Mouse (Mus musculus): Measurements from ENCODE around the gene D630045J12Rik. TPM values are rescaled to one million over a fixed set of nuclear protein-coding genes. Genes with fewer than 3 reads are reported as not detected.

Gene D630045J12Rik
- total RNA-seq, 2 experiments from 2014 or later = 1.0 to 1.5 TPM

GRCm38 (mm10) chr6:38244806-38245205 is 9.0 kb downstream of the D630045J12Rik start:
- intact Hi-C loops (cut with DNase I; ENCODE audit: low total_unique reads) = no loop called here
- DNase-seq = no peak

DNA sequence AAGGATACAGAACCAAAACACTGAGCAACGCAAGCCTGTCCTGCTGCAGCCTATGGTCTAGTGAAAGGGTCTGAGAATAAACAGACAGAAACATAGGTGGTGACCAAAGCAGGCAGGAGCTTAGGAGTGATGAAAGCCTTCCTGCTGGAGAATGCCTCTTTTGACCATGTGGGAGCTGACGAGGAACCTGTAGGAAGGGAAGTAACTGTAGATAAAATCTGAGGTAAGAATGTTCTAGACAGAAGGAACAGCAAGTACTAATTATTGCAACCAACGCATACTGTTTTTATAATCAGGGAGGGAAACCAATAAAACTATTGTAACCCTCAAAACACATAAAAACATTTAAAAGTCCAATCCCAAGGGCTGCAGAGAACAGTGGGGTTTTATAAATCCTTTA is 9.6 kb downstream of the D630045J12Rik start:
- no peak for DNase-seq
- intact Hi-C loops (cut with DNase I; ENCODE audit: low total_unique reads) = no loop called here

GRCm38 (mm10) chr6:38242833-38243232 is 11.0 kb downstream of the D630045J12Rik start:
- intact Hi-C loops (cut with DNase I; ENCODE audit: low total_unique reads) = no loop called here
- no peak for DNase-seq

GRCm38 (mm10) chr6:38242295-38242830 is 11.4 kb downstream of the D630045J12Rik start:
- intact Hi-C loops (cut with DNase I; ENCODE audit: low total_unique reads) = no loop called here
- no peak for DNase-seq

DNA sequence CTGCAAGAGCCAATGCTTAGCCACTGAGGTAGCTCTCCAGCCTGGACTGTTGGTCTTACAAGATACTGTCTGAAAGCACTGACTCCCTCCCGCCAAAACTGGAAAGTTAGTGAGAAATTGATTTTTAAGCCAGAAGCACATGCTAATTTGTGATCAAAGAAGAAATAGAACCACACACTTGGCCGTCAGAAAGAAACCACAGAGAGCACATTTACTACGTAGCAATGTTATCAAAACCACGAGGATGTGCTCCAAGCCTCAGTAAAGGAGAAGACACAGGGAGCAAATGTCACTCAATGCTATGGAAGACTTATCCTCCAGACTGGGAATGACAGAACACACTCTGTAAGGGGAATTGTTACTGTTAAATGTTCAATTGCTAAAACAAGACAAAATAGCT is 12.3 kb downstream of the D630045J12Rik start:
- no peak for DNase-seq
- intact Hi-C loops (cut with DNase I; ENCODE audit: low total_unique reads) = no loop called here

- no peak for DNase-seq
These were observed 13.2 kb downstream of the D630045J12Rik start for GRCm38 (mm10) chr6:38240618-38241017.

GRCm38 (mm10) chr6:38238382-38238781 is 15.4 kb downstream of the D630045J12Rik start:
- no peak for DNase-seq
- intact Hi-C loops (cut with DNase I; ENCODE audit: low total_unique reads) = no loop called here

More at GRCm38 (mm10) chr6:38240618-38241017, 13.2 kb downstream of the D630045J12Rik start:
- intact Hi-C loops (cut with DNase I; ENCODE audit: low total_unique reads) = no loop called here

DNA sequence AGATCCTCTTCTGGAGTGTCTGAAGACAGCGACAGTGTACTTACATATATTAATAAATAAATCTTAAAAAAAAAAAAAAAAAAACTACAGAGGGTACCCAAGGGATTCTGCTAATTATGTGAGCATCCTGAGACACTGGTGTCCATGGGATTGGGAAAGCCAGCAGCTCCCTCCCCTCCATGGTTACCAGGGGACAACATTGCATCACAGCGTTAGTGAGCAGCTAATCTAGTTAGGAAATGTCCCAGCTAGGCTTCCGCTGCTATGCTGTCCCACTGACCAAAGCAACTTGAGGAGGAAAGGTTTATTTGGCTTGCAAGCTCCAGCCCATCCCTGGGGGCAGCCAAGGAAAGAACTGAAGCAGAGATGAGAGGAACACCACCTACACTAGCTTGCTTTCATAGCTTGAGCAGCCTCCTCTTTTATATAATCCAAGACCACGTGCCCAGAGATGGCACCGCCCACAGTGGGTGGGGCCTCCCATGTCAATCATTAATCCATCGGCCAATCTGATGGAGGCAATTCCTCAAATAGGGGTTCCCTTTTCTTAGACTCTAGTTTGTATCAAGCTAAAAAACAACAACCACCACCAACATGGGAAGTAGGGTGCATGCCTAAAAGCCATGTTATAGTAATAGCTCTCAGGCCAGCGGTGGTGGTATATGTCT is 17.7 kb downstream of the D630045J12Rik start:
- intact Hi-C loops (cut with DNase I; ENCODE audit: low total_unique reads) = no loop called here
- no peak for DNase-seq

GRCm38 (mm10) chr6:38233803-38234202 is 20.0 kb downstream of the D630045J12Rik start:
- no peak for DNase-seq
- intact Hi-C loops (cut with DNase I; ENCODE audit: low total_unique reads) = no loop called here

- no peak for DNase-seq
- intact Hi-C loops (cut with DNase I; ENCODE audit: low total_unique reads) = no loop called here
These were observed 20.9 kb downstream of the D630045J12Rik start for GRCm38 (mm10) chr6:38232917-38233316.

DNA sequence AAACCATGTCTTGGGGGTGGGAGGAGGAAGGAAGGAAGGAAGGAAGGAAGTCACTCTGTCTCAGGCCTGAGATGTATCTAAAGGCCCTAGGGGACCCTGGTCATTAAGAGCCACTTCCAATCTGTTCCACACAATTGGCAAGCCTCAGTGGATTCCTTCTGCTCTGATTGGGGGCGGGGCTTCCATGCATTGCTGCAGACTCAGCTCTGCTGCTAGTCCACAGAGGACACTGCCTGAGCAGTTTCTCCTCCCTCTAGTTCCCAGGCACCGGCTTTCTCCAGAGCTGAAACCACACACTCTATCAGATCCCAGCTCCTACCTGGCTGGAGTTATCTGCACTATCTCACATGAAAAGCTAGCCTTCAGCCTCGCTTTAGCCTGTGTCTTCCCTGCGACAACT is 21.8 kb downstream of the D630045J12Rik start:
- intact Hi-C loops (cut with DNase I; ENCODE audit: low total_unique reads) = no loop called here
- peak; percentile 25 for DNase-seq

- DNase-seq = no peak
- intact Hi-C loops (cut with DNase I; ENCODE audit: low total_unique reads) = no loop called here
These were observed 29.7 kb downstream of the D630045J12Rik start for GRCm38 (mm10) chr6:38224079-38224478.

- no peak for DNase-seq
- intact Hi-C loops (cut with DNase I; ENCODE audit: low total_unique reads) = no loop called here
These were observed 34.5 kb downstream of the D630045J12Rik start for GRCm38 (mm10) chr6:38219261-38219660.

DNA sequence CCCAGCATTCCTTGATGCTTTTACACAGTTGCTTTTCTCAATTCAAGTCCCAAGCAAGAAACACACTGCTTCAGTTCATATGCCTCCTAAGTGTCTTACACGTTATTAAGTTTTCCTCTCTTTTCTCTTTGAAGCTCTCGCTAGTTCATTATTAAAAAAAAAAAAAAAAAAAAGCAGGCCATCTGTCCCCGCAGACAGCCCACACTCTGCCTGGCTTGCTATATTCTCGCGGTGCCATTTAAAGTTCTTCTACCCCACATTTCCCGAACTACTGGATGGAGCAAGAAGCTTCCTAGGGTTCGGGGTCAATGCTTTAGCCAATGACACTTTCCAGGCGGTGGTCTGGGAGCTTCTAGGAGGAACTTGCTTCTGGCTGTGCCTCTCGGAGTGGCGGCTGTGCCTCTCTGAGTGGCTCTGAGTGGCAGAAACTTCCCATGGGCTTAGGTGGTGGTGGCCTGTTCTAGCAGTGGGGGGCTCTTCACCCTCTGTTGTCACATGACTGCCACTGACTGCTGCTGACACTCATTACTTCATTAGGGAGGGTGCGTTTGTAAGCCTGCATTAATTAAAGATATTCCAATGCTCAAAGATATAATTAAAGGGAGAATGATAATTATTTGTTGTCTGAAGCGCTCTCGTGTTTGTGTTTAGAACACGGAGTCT is 38.2 kb downstream of the D630045J12Rik start:
- intact Hi-C loops (cut with DNase I; ENCODE audit: low total_unique reads) = no loop called here
- DNase-seq = no peak

- DNase-seq = no peak
- intact Hi-C loops (cut with DNase I; ENCODE audit: low total_unique reads) = no loop called here
These were observed 46.2 kb downstream of the D630045J12Rik start for GRCm38 (mm10) chr6:38207621-38208020.

- DNase-seq = no peak
- intact Hi-C loops (cut with DNase I; ENCODE audit: low total_unique reads) = no loop called here
These were observed 46.8 kb downstream of the D630045J12Rik start for GRCm38 (mm10) chr6:38206941-38207531.

- intact Hi-C loops (cut with DNase I; ENCODE audit: low total_unique reads) = no loop called here
- DNase-seq = no peak
These were observed 48.4 kb downstream of the D630045J12Rik start for GRCm38 (mm10) chr6:38205375-38205774.

GRCm38 (mm10) chr6:38203820-38204219 is 50.0 kb downstream of the D630045J12Rik start:
- DNase-seq = no peak
- intact Hi-C loops (cut with DNase I; ENCODE audit: low total_unique reads) = no loop called here

GRCm38 (mm10) chr6:38202816-38203215 is 51.0 kb downstream of the D630045J12Rik start:
- intact Hi-C loops (cut with DNase I; ENCODE audit: low total_unique reads) = no loop called here
- DNase-seq = no peak

DNA sequence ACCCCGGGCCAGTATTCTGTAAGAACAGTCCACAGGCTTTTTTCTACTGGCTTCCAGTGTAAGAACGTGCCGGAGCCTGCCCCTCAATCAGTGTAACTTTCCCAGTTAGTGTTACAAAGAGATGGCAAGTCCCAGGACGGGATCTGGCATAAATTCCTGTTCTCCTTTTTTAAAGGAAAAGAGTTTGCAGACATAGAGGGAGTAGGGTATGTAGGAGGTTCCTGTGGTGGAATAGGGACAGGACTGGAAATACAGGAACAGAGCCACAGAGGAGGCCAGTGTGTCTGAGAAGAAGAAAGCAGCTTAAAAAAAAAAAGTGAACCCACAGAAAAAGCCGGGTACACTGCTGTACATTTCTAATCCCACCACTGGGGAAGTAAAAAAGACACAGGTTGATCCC is 52.3 kb downstream of the D630045J12Rik start:
- intact Hi-C loops (cut with DNase I; ENCODE audit: low total_unique reads) = no loop called here

DNA sequence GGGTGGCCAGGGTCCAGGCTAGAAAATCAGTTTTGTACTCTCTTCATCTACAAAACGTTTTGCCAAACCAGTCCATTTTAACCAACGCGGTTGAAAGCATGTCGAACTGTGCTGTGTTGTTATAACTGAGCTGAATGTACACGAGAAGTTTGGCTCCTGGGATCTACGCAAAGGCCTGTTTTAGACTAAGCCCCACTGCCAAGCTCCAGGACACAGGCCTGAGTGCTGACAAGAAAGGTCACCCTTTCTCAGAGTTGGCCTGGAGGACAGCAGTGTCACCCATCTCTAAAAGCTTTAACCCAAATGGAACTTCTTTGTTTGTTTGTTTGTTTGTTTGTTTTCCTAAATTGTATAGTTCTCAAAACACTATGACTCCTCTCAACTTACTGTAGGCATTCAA is 54.2 kb downstream of the D630045J12Rik start:
- intact Hi-C loops (cut with DNase I; ENCODE audit: low total_unique reads) = no loop called here
- DNase-seq = no peak

More for the DNA sequence above, 52.3 kb downstream of the D630045J12Rik start:
- no peak for DNase-seq

All from gastrocnemius, postnatal 14 days (tissue).